Mouse (Mus musculus): ENCODE results near the gene Hist1h2ab. TPM values are rescaled to one million over a fixed set of nuclear protein-coding genes. Genes with fewer than 3 reads are reported as not detected.
A peak's percentile ranks its signal among the peaks of the same experiment; 100 is the strongest.

Hist1h2ab gene
- polyA plus RNA-seq, 1 experiment = not detected

DNA sequence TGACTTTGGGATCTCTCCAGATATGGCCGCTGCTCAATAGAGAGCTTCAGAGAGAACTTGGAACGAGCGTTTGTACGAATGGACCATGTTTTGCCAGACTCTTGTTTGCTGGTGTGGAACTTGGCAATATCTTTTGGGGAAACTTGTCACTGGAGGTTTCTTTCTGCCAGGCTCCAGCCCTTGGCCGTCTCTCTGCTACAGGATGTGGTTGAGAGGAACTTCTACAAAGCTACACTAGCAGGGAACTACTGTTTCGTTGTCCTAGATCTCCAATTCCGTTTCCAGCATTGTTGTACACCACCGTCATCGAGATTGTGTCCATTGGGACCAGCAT is 21.8 kb upstream of the Hist1h2ab start:
- no peak for DNase-seq
- no peak overlapping the region for H3K4me3 ChIP-seq (replicated peaks; ENCODE audit: insufficient read depth, low read depth, low read length)
- WGBS = 72% methylated on average over 9 of the region's 9 CpGs
- no peak overlapping the region for H3K27ac ChIP-seq (ENCODE audit: insufficient read depth, low read length)
- no peaks in the 10 kb centered on the region for H3K4me1 ChIP-seq (ENCODE audit: control insufficient read depth, insufficient read depth, low read length)
- H3K27me3 ChIP-seq (ENCODE audit: control insufficient read depth, insufficient read depth, low read length) = no peaks in the 10 kb centered on the region
- no peak for TF ChIP-seq POLR2A (IDR thresholded peaks at IDR 0.05; ENCODE audit: borderline replicate concordance, insufficient read depth, low read length)
- no peak for TF ChIP-seq CTCF (IDR thresholded peaks at IDR 0.05; ENCODE audit: borderline replicate concordance, insufficient read depth, low read depth, low read length)

- DNase-seq = no peak
- Histone ChIP-seq H3K4me3 (replicated peaks; ENCODE audit: insufficient read depth, low read depth, low read length) (no peak overlapping the region), H3K27ac (ENCODE audit: insufficient read depth, low read length) (no peak overlapping the region), H3K27me3 (ENCODE audit: control insufficient read depth, insufficient read depth, low read length) (no peaks in the 10 kb centered on the region), H3K4me1 (ENCODE audit: control insufficient read depth, insufficient read depth, low read length) (no peaks in the 10 kb centered on the region)
- TF ChIP-seq CTCF (IDR thresholded peaks at IDR 0.05; ENCODE audit: borderline replicate concordance, insufficient read depth, low read depth, low read length) = no peak
- TF ChIP-seq POLR2A (IDR thresholded peaks at IDR 0.05; ENCODE audit: borderline replicate concordance, insufficient read depth, low read length) = no peak
- 95% methylated on average over 5 of the region's 5 CpGs for WGBS
These were observed 21.2 kb upstream of the Hist1h2ab start for GRCm38 (mm10) chr13:23729706-23730105.

DNA sequence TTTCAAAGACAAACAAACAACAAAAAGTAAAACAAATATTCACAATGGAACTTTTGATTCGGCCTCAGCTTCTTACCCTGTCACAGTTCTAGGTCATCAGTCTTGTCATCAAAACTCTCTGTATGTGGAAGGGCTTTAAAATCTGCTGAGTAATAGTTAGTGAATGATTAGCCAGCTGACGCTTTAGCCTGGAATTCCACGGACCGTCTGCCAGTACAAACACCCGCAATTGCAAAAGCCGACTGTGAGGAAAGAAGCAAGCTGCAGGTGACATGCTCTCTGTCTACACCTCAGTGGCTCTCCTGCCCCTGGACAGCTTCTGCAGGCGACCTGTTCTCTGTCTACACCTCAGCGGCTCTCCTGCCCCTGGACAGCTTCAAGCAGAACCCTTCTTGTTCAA is 20.4 kb upstream of the Hist1h2ab start:
- 54% methylated on average over 8 of the region's 8 CpGs for WGBS
- DNase-seq = no peak
- Histone ChIP-seq H3K4me3 (replicated peaks; ENCODE audit: insufficient read depth, low read depth, low read length) (no peak overlapping the region), H3K27me3 (ENCODE audit: control insufficient read depth, insufficient read depth, low read length) (no peaks in the 10 kb centered on the region), H3K27ac (ENCODE audit: insufficient read depth, low read length) (no peak overlapping the region), H3K4me1 (ENCODE audit: control insufficient read depth, insufficient read depth, low read length) (no peaks in the 10 kb centered on the region)
- no peak for TF ChIP-seq POLR2A (IDR thresholded peaks at IDR 0.05; ENCODE audit: borderline replicate concordance, insufficient read depth, low read length)
- TF ChIP-seq CTCF (IDR thresholded peaks at IDR 0.05; ENCODE audit: borderline replicate concordance, insufficient read depth, low read depth, low read length) = no peak

- WGBS = 17% methylated on average over 8 of the region's 8 CpGs
- DNase-seq = peak in 1 of 2 experiments; percentile 37
- H3K4me1 ChIP-seq (ENCODE audit: control insufficient read depth, insufficient read depth, low read length) = no peaks in the 10 kb centered on the region
- H3K27ac ChIP-seq (ENCODE audit: insufficient read depth, low read length) = no peak overlapping the region
- TF ChIP-seq CTCF (IDR thresholded peaks at IDR 0.05; ENCODE audit: borderline replicate concordance, insufficient read depth, low read depth, low read length) (peak; percentile 43; the same call in 1 of the 2 replicates), POLR2A (IDR thresholded peaks at IDR 0.05; ENCODE audit: borderline replicate concordance, insufficient read depth, low read length) (no peak)
- no peaks in the 10 kb centered on the region for H3K27me3 ChIP-seq (ENCODE audit: control insufficient read depth, insufficient read depth, low read length)
- H3K4me3 ChIP-seq (replicated peaks; ENCODE audit: insufficient read depth, low read depth, low read length) = no peak overlapping the region
These were observed 18.6 kb upstream of the Hist1h2ab start for GRCm38 (mm10) chr13:23732156-23732804.

DNA sequence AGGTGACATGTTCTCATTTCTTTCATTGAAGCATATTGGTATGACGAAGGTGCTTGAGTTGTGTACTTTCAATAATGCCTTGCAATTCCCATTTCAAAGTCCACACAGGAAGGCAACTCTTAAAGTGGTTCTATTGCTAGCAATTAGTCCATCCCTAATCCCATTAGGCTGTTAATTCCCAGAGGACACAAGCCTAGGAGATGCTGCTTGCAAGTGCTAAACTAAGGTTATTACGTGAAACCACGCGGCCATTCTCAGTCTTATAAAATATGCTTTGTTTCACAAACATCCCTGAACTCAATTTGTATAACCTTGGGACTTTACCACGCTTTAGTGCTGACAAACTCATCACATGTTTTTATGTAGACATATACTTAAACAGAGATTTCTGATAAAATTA is 13.8 kb upstream of the Hist1h2ab start:
- TF ChIP-seq POLR2A (IDR thresholded peaks at IDR 0.05; ENCODE audit: borderline replicate concordance, insufficient read depth, low read length) (no peak), CTCF (IDR thresholded peaks at IDR 0.05; ENCODE audit: borderline replicate concordance, insufficient read depth, low read depth, low read length) (no peak)
- H3K27ac ChIP-seq (ENCODE audit: insufficient read depth, low read length) = no peak overlapping the region
- H3K4me1 ChIP-seq (ENCODE audit: control insufficient read depth, insufficient read depth, low read length) = no peaks in the 10 kb centered on the region
- H3K27me3 ChIP-seq (ENCODE audit: control insufficient read depth, insufficient read depth, low read length) = no peaks in the 10 kb centered on the region
- H3K4me3 ChIP-seq (replicated peaks; ENCODE audit: insufficient read depth, low read depth, low read length) = no peak overlapping the region
- 91% methylated on average over 5 of the region's 5 CpGs for WGBS
- no peak for DNase-seq

DNA sequence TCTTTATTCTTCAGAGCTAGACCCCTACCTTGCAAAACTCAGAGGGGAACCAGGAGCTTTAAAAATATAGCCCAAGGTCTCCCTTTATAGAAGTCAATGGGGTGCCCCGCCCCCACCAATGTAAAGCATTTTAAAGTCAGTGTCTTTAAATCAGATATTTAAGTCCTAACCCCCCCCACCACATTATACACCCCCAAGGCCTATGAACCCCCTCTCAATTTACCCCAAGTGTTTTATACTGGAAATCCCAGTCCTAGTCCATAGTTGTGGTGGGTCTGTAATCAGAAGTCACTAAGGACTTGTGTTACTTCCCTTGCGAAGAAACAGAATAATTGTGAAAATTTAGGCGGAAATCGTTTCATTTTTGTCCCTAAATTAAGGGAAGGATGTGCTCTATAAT is 12.9 kb upstream of the Hist1h2ab start:
- no peak for TF ChIP-seq POLR2A (IDR thresholded peaks at IDR 0.05; ENCODE audit: borderline replicate concordance, insufficient read depth, low read length)
- TF ChIP-seq CTCF (IDR thresholded peaks at IDR 0.05; ENCODE audit: borderline replicate concordance, insufficient read depth, low read depth, low read length) = no peak
- 23% methylated on average over 4 of the region's 4 CpGs for WGBS
- H3K4me3 ChIP-seq (replicated peaks; ENCODE audit: insufficient read depth, low read depth, low read length) = no peak overlapping the region
- no peak for DNase-seq
- H3K4me1 ChIP-seq (ENCODE audit: control insufficient read depth, insufficient read depth, low read length) = no peaks in the 10 kb centered on the region
- H3K27ac ChIP-seq (ENCODE audit: insufficient read depth, low read length) = no peak overlapping the region
- H3K27me3 ChIP-seq (ENCODE audit: control insufficient read depth, insufficient read depth, low read length) = no peaks in the 10 kb centered on the region

- Histone ChIP-seq H3K4me3 (replicated peaks; ENCODE audit: insufficient read depth, low read depth, low read length) (peak within 1 kb of the TSS; percentile 49), H3K27ac (ENCODE audit: insufficient read depth, low read length) (peak within 1 kb of the TSS; percentile 45; the same call in 1 of the 2 replicates), H3K27me3 (ENCODE audit: control insufficient read depth, insufficient read depth, low read length) (no peaks in the 10 kb centered on the region), H3K4me1 (ENCODE audit: control insufficient read depth, insufficient read depth, low read length) (no peaks in the 10 kb centered on the region)
- DNase-seq = peak; percentile 78 to 80
- no peak for TF ChIP-seq CTCF (IDR thresholded peaks at IDR 0.05; ENCODE audit: borderline replicate concordance, insufficient read depth, low read depth, low read length)
- peak; percentile 51; the same call in 1 of the 2 replicates for TF ChIP-seq POLR2A (IDR thresholded peaks at IDR 0.05; ENCODE audit: borderline replicate concordance, insufficient read depth, low read length)
- under 1% methylated on average over 38 of the region's 38 CpGs for WGBS
These were observed 12.3 kb upstream of the Hist1h2ab start, which contains the start of gene Hist1h1c for GRCm38 (mm10) chr13:23738677-23739068. Hist1h1c (plus strand) TSS chr13:23738808.

Data from cerebellum, adult 2 months (tissue).